In the genomic region with DNA sequence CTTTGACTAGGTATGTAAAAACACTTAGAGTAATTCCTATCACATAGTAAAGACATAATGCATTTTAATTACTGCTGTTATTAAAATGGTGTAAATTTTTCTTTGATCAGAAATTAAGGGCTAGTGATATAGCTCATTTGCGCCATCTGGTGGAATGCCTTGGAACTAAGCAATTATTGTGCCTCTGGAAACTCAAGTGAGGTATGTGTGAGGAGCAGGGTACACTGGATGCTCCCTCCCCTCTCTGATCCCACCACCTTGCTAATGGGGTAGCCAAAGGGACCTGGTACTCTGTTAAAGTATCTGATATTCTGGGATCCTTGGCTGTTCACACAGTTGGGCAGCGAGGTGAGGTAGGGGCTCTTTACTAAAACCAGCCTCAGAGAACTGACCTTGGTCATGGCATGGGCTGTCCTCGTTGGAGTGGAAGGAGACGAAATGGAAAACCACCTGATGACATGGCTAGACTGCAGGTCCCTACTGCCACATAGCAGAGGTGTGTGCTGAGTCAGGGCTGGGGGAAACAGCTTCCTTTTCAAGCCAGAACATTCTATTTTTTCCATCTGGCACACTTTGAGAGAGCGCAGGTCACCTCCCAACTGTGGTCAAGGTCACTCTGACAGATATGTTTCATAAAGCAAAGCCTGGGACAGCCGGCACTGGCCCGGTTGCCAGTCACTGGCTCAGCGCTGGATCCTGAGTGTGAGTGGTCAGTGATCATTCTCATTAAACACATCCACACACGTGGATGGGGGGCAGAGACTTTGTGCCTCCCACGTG, we compare ENCODE assay signal across 9 mouse cellular contexts. TPM values are rescaled to one million over a fixed set of nuclear protein-coding genes. Genes with fewer than 3 reads are reported as not detected.
DNase-seq lines count a peak whose midpoint lies in the region; ATAC-seq and TF ChIP-seq lines count a peak whose summit lies in the region.
"Had no signal": no experiment of that assay in that cellular context is flagged by ENCODE, and none has a peak within 500 bp of the region (broad histone marks: within the 10 kb centered on the region; RNA-seq: fewer than 3 reads in every experiment).

No protein-coding gene starts in this region.

- H3ac ChIP-seq in C2C12 (ENCODE audit: control insufficient read depth, insufficient read length, low read depth), result no peak overlapping the region

- H3K27me3 ChIP-seq in C2C12 (ENCODE audit: control insufficient read depth, insufficient read depth, insufficient read length), result no peaks in the 10 kb centered on the region
- no peaks in the 10 kb centered on the region for H3K27me3 ChIP-seq in forebrain, embryonic 15.5 days
- H3K27me3 ChIP-seq in midbrain, embryonic 15.5 days (replicated peaks), result 0 out of 2 replicates have a peak, but pooled peaks cover 4% of the 10 kb centered on the region

- H3K36me3 ChIP-seq in C2C12 (ENCODE audit: control insufficient read depth, insufficient read depth), result no peaks in the 10 kb centered on the region
- H3K36me3 ChIP-seq in forebrain, embryonic 15.5 days, result no peaks in the 10 kb centered on the region
- no peaks in the 10 kb centered on the region for H3K36me3 ChIP-seq in midbrain, embryonic 15.5 days (replicated peaks)

- no peak for TF ChIP-seq POLR2A in brain, embryonic 14.5 days (IDR thresholded peaks at IDR 0.05; ENCODE audit: borderline replicate concordance, extremely low read depth, insufficient read depth, insufficient read length, poor library complexity, severe bottlenecking)

- no peak overlapping the region for H3K4me3 ChIP-seq in C2C12 (ENCODE audit: insufficient read depth, poor library complexity, severe bottlenecking)
- no peak overlapping the region for H3K4me3 ChIP-seq in forebrain, embryonic 15.5 days
- no peak overlapping the region for H3K4me3 ChIP-seq in midbrain, embryonic 15.5 days

- H3K79me3 ChIP-seq in C2C12 (ENCODE audit: low read depth), result no peaks in the 10 kb centered on the region

- no peak overlapping the region for H3K9ac ChIP-seq in forebrain, embryonic 15.5 days (replicated peaks)
- H3K9ac ChIP-seq in midbrain, embryonic 15.5 days, result no peak overlapping the region

- no peaks in the 10 kb centered on the region for H3K79me2 ChIP-seq in C2C12 (ENCODE audit: control insufficient read depth, insufficient read depth)

- TF ChIP-seq CTCF in C2C12 (IDR thresholded peaks at IDR 0.05; ENCODE audit: control insufficient read depth, insufficient read depth, insufficient read length), result peak; percentile 21
- TF ChIP-seq CTCF in brain, embryonic 14.5 days (IDR thresholded peaks at IDR 0.05; ENCODE audit: borderline replicate concordance, extremely low read depth, insufficient read depth, insufficient read length), result peak; percentile 62; the same call in 1 of the 2 replicates

- H3K27ac ChIP-seq in forebrain, embryonic 15.5 days (replicated peaks), result no peak overlapping the region
- no peak overlapping the region for H3K27ac ChIP-seq in midbrain, embryonic 15.5 days

- 73% methylated on average over 10 of the region's 10 CpGs for WGBS in forebrain, embryonic 15.5 days
- 69% methylated on average over 10 of the region's 10 CpGs for WGBS in midbrain, embryonic 15.5 days

- H3K4me2 ChIP-seq in forebrain, embryonic 15.5 days (replicated peaks), result no peak overlapping the region
- no peak overlapping the region for H3K4me2 ChIP-seq in midbrain, embryonic 15.5 days

- no peaks in the 10 kb centered on the region for H3K4me1 ChIP-seq in forebrain, embryonic 15.5 days
- H3K4me1 ChIP-seq in midbrain, embryonic 15.5 days, result no peaks in the 10 kb centered on the region

- no peaks in the 10 kb centered on the region for H3K9me3 ChIP-seq in forebrain, embryonic 15.5 days
- H3K9me3 ChIP-seq in midbrain, embryonic 15.5 days, result no peaks in the 10 kb centered on the region

- DNase-seq in gastrocnemius, postnatal 10 days, result peak; percentile 39
- no peak for DNase-seq in gastrocnemius, adult 8-10 months (ENCODE audit: low spot score in 2 of 2)
- DNase-seq in brain, embryonic 14.5 days (ENCODE audit: low read depth), result peak; percentile 62
- peak; percentile 67 for DNase-seq in layer of hippocampus, adult 11-12 months (ENCODE audit: low spot score)
- no peak for DNase-seq in spleen, postnatal 4 days (ENCODE audit: low spot score in 2 of 2)

- ATAC-seq in forebrain, embryonic 15.5 days (replicated peaks), result peak; percentile 55; the same call in 1 of the 2 replicates
- 0 out of 2 replicates have a peak, but pooled peaks have one; percentile 33 for ATAC-seq in midbrain, embryonic 15.5 days (replicated peaks)

TF ChIP-seq in C2C12, 6 proteins besides CTCF, POLR2A, EP300 and RAD21:
- TF ChIP-seq MYOG (IDR thresholded peaks at IDR 0.05; ENCODE audit: control insufficient read depth, extremely low read depth, insufficient read length), result no peak
- TF ChIP-seq FOSL1 (IDR thresholded peaks at IDR 0.05; ENCODE audit: insufficient read depth, low read length, poor library complexity, severe bottlenecking), result no peak
- no peak for TF ChIP-seq USF1 (IDR thresholded peaks at IDR 0.05; ENCODE audit: low read depth)
- TF ChIP-seq CEBPB (IDR thresholded peaks at IDR 0.05; ENCODE audit: low read depth), result no peak
- TF ChIP-seq MYOD1 (IDR thresholded peaks at IDR 0.05; ENCODE audit: control insufficient read depth, insufficient read length, low read depth), result no peak
- no peak for TF ChIP-seq MAX (IDR thresholded peaks at IDR 0.05)

RNA-seq across cellular contexts. Expression of a gene that starts 3.6 kb away (rescaled TPM):
- total RNA-seq in gastrocnemius, postnatal 10 days (2021), result under 1 TPM in 1 of 2 experiments, not detected in 1; 0.16 TPM
- 1 to 10 TPM in 2 of 4 experiments, under 1 TPM in 2; 0.48 to 2.5 (median 1.4) TPM for total RNA-seq in gastrocnemius, adult 8-10 months (2022)
- polyA plus RNA-seq in C2C12 (2012; fragmentation: generic; extraction: Trizol), result not detected
- polyA plus RNA-seq in brain, embryonic 14.5 days (2012; rRNA removed), result not detected in 2 replicates
- polyA plus RNA-seq in forebrain, embryonic 15.5 days (2015; fragmentation: Nextera tagmentation; extraction: Ambion mirVana), result not detected in 2 replicates
- 0.15 TPM in 1 of 2 replicates, not detected in the other for polyA plus RNA-seq in midbrain, embryonic 15.5 days (2015; fragmentation: Nextera tagmentation; extraction: Ambion mirVana)

RNA-seq across cellular contexts. Expression of a gene that starts 7.6 kb away (rescaled TPM):
- not detected for total RNA-seq in gastrocnemius, postnatal 10 days (2021)
- not detected for total RNA-seq in gastrocnemius, adult 8-10 months (2022)
- polyA plus RNA-seq in C2C12 (2012; fragmentation: generic; extraction: Trizol), result not detected
- 0.22 TPM in 1 of 2 replicates, not detected in the other for polyA plus RNA-seq in brain, embryonic 14.5 days (2012; rRNA removed)
- 0.08 TPM in 1 of 2 replicates, not detected in the other for polyA plus RNA-seq in forebrain, embryonic 15.5 days (2015; fragmentation: Nextera tagmentation; extraction: Ambion mirVana)
- not detected in 2 replicates for polyA plus RNA-seq in midbrain, embryonic 15.5 days (2015; fragmentation: Nextera tagmentation; extraction: Ambion mirVana)

RNA-seq across cellular contexts. Expression of a gene that starts 36.6 kb away (rescaled TPM):
- total RNA-seq in gastrocnemius, postnatal 10 days (2021), result not detected
- total RNA-seq in gastrocnemius, adult 8-10 months (2022), result not detected
- polyA plus RNA-seq in C2C12 (2012; fragmentation: generic; extraction: Trizol), result not detected
- not detected in 2 replicates for polyA plus RNA-seq in brain, embryonic 14.5 days (2012; rRNA removed)
- not detected in 2 replicates for polyA plus RNA-seq in forebrain, embryonic 15.5 days (2015; fragmentation: Nextera tagmentation; extraction: Ambion mirVana)
- not detected in 2 replicates for polyA plus RNA-seq in midbrain, embryonic 15.5 days (2015; fragmentation: Nextera tagmentation; extraction: Ambion mirVana)
- total RNA-seq: left cerebral cortex, adult 8-10 months had no signal

RNA-seq across cellular contexts. Expression of a gene that starts 38.5 kb away (rescaled TPM):
- not detected for total RNA-seq in gastrocnemius, postnatal 10 days (2021)
- not detected for total RNA-seq in gastrocnemius, adult 8-10 months (2022)
- polyA plus RNA-seq in C2C12 (2012; fragmentation: generic; extraction: Trizol), result not detected
- polyA plus RNA-seq in brain, embryonic 14.5 days (2012; rRNA removed), result not detected in 2 replicates
- not detected in 2 replicates for polyA plus RNA-seq in forebrain, embryonic 15.5 days (2015; fragmentation: Nextera tagmentation; extraction: Ambion mirVana)
- not detected in 2 replicates for polyA plus RNA-seq in midbrain, embryonic 15.5 days (2015; fragmentation: Nextera tagmentation; extraction: Ambion mirVana)
- total RNA-seq: left cerebral cortex, adult 8-10 months had no signal

RNA-seq across cellular contexts. Expression of a gene that starts 56.6 kb away (rescaled TPM):
- total RNA-seq in gastrocnemius, postnatal 10 days (2021), result not detected
- not detected for total RNA-seq in gastrocnemius, adult 8-10 months (2022)
- polyA plus RNA-seq in C2C12 (2012; fragmentation: generic; extraction: Trizol), result not detected
- not detected in 2 replicates for polyA plus RNA-seq in brain, embryonic 14.5 days (2012; rRNA removed)
- not detected in 2 replicates for polyA plus RNA-seq in forebrain, embryonic 15.5 days (2015; fragmentation: Nextera tagmentation; extraction: Ambion mirVana)
- polyA plus RNA-seq in midbrain, embryonic 15.5 days (2015; fragmentation: Nextera tagmentation; extraction: Ambion mirVana), result not detected in 2 replicates

Comparison
In these comparisons a context has a peak if more than half of its experiments do, and no peak if none do; other contexts are left out.
1. DNase-seq: peak in gastrocnemius, postnatal 10 days (single experiment), brain, embryonic 14.5 days (single experiment) and layer of hippocampus, adult 11-12 months (single experiment); none in gastrocnemius, adult 8-10 months (0 of 2) and spleen, postnatal 4 days (0 of 2).